Comparison of ENCODE assay signal across 12 mouse cellular contexts in the genomic region with DNA sequence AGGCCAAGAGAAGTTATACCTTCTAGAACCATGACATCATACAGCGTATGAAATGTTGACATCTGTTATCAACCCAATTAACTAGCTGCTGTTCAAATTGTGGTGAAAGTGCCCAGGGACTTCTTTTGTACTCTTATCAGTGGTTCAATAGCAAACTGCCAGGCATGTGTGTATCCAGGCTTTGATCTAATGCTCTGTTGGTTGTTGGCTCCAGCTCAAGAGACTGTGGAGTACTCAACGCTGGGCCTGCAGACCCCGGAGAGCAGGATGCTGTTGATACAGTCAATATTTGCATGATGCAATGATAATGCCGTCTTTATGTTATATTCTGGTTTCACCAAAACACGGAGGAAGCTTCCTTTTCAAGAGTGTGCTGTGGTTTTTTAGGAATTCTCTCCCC.
"Had no signal": no experiment of that assay in that cellular context is flagged by ENCODE, and none has a peak within 500 bp of the region (broad histone marks: within the 10 kb centered on the region; RNA-seq: fewer than 3 reads in every experiment).

No protein-coding gene starts in this region.

- H3K4me1 ChIP-seq: intestine, embryonic 15.5 days; limb, embryonic 12.5 days; megakaryocyte, embryonic 14.5 days; midbrain, embryonic 12.5 days had no signal

- H3K27me3 ChIP-seq: intestine, embryonic 15.5 days; limb, embryonic 12.5 days; megakaryocyte, embryonic 14.5 days; midbrain, embryonic 12.5 days had no signal

- H3K9me3 ChIP-seq: intestine, embryonic 15.5 days; limb, embryonic 12.5 days; megakaryocyte, embryonic 14.5 days; midbrain, embryonic 12.5 days had no signal

- H3K4me2 ChIP-seq: intestine, embryonic 15.5 days; limb, embryonic 12.5 days; midbrain, embryonic 12.5 days had no signal

- DNase-seq: kidney, adult 18-20 months; kidney, postnatal 10 days; kidney, postnatal 4 days; right cerebral cortex, adult 18-20 months; thymus, postnatal 36 days had no signal

- H3K9ac ChIP-seq: intestine, embryonic 15.5 days; limb, embryonic 12.5 days; midbrain, embryonic 12.5 days had no signal

- H3K27ac ChIP-seq: intestine, embryonic 15.5 days; layer of hippocampus, adult 2 months; limb, embryonic 12.5 days; macrophage; midbrain, embryonic 12.5 days had no signal

- H3K36me3 ChIP-seq: intestine, embryonic 15.5 days; limb, embryonic 12.5 days; midbrain, embryonic 12.5 days had no signal

- H3K4me3 ChIP-seq: intestine, embryonic 15.5 days; layer of hippocampus, adult 2 months; limb, embryonic 12.5 days; megakaryocyte, embryonic 14.5 days; midbrain, embryonic 12.5 days had no signal

- ATAC-seq: intestine, embryonic 15.5 days; midbrain, embryonic 16.5 days had no signal
